Comparison of ENCODE assay signal across 24 mouse cellular contexts in the genomic region with DNA sequence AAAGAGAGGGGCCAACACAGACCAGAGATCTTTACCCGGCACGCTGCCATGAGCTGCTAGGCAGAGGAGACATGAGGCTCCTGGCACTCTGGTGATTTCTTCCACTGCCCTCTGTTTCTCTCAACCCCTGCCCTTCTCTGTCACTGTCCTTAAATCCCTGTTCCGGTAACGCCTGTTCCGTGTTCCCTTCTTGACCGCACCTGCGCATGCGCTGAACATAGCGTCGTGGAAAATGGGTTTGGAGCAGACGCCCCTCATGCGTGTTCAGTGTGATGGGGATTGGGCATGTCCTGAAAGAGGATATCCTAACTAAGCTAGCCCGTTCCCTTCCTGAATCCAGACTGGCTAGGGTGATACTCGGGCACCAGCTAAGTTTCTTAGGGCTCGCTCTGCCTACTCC.
"Had no signal": no experiment of that assay in that cellular context is flagged by ENCODE, and none has a peak within 500 bp of the region (broad histone marks: within the 10 kb centered on the region; RNA-seq: fewer than 3 reads in every experiment).

No protein-coding gene starts in this region.

- H3K9ac ChIP-seq: hindbrain, embryonic 12.5 days; hindbrain, embryonic 14.5 days; intestine, embryonic 15.5 days; limb, embryonic 12.5 days had no signal

- H3K4me2 ChIP-seq: heart, embryonic 11.5 days; hindbrain, embryonic 12.5 days; hindbrain, embryonic 14.5 days; intestine, embryonic 15.5 days; limb, embryonic 12.5 days had no signal

- H3K36me3 ChIP-seq: hindbrain, embryonic 10.5 days; hindbrain, embryonic 12.5 days; intestine, embryonic 15.5 days; limb, embryonic 10.5 days; limb, embryonic 12.5 days had no signal

- H3K27ac ChIP-seq: heart, adult 2 months; hindbrain, embryonic 10.5 days; hindbrain, embryonic 12.5 days; hindbrain, embryonic 14.5 days; intestine, embryonic 15.5 days; layer of hippocampus, adult 2 months; left cerebral cortex, adult 2 months; limb, embryonic 10.5 days; limb, embryonic 12.5 days had no signal

- H3K9me3 ChIP-seq: hindbrain, embryonic 10.5 days; hindbrain, embryonic 12.5 days; intestine, embryonic 15.5 days; limb, embryonic 10.5 days; limb, embryonic 12.5 days had no signal

- H3K4me1 ChIP-seq: intestine, embryonic 15.5 days had no signal

- DNase-seq: gastrocnemius, postnatal 14 days; gastrocnemius, postnatal 36 days; heart, adult 11 months; heart, adult 2 months; heart, postnatal 10 days; heart, postnatal 4 days; kidney, adult 18-20 months; kidney, adult 8-10 months; kidney, postnatal 10 days; kidney, postnatal 25 days; kidney, postnatal 4 days; liver had no signal

- H3K4me3 ChIP-seq: heart, adult 2 months; hindbrain, embryonic 10.5 days; hindbrain, embryonic 12.5 days; intestine, embryonic 15.5 days; layer of hippocampus, adult 2 months; left cerebral cortex, adult 2 months; limb, embryonic 10.5 days; limb, embryonic 12.5 days had no signal

- ATAC-seq: hindbrain, embryonic 16.5 days; inflammation-experienced regulatory T-cells, adult 6 months; intestine, embryonic 15.5 days; intestine, postnatal 0 days had no signal
